ENCODE assay signal across 1 mouse cellular context in genomic region chr7:120861488-120862047, GRCm38 (mm10).
TF ChIP-seq lines count a peak whose summit lies in the region.

No protein-coding gene starts in this region.

TF ChIP-seq in MEL, 35 proteins besides CTCF, POLR2A, EP300 and RAD21 (continued from another document):
- TF ChIP-seq ZMIZ1 (IDR thresholded peaks at IDR 0.05; ENCODE audit: low read depth, low read length) (peak; percentile 68; the same call in 1 of the 2 replicates), NELFE (IDR thresholded peaks at IDR 0.05; ENCODE audit: low read depth, low read length) (peak; percentile 31; the same call in 1 of the 2 replicates), POLR2AphosphoS2 (IDR thresholded peaks at IDR 0.05; ENCODE audit: low read length) (no peak), MYB (IDR thresholded peaks at IDR 0.05; ENCODE audit: low read depth, low read length) (peak; percentile 9; the same call in 1 of the 2 replicates), TAL1 (IDR thresholded peaks at IDR 0.05; ENCODE audit: low read length) (0 out of 2 replicates have a peak, but pooled peaks have one; percentile 24), HCFC1 (IDR thresholded peaks at IDR 0.05; ENCODE audit: low read depth, low read length) (no peak), JUND (IDR thresholded peaks at IDR 0.05; ENCODE audit: low read depth, low read length) (no peak), GATA1 (IDR thresholded peaks at IDR 0.05; ENCODE audit: low read depth, low read length) (peak; percentile 58; the same call in 1 of the 2 replicates), ZKSCAN1 (IDR thresholded peaks at IDR 0.05; ENCODE audit: low read depth, low read length) (no peak), CHD1 (IDR thresholded peaks at IDR 0.05; ENCODE audit: low read depth, low read length) (0 out of 2 replicates have a peak, but pooled peaks have one; percentile 93), GABPA (IDR thresholded peaks at IDR 0.05; ENCODE audit: low read depth, low read length) (no peak), ZC3H11A (IDR thresholded peaks at IDR 0.05; ENCODE audit: low read depth, low read length) (no peak), ELF1 (IDR thresholded peaks at IDR 0.05; ENCODE audit: low read depth, low read length) (0 out of 2 replicates have a peak, but pooled peaks have one; percentile 7), ZNF384 (IDR thresholded peaks at IDR 0.05; ENCODE audit: low read depth, low read length) (no peak; the same call in 1 of the 2 replicates), MAZ (IDR thresholded peaks at IDR 0.05; ENCODE audit: low read depth, low read length) (no peak), TCF12 (IDR thresholded peaks at IDR 0.05; ENCODE audit: low read depth, low read length) (peak; percentile 59), NRF1 (IDR thresholded peaks at IDR 0.05; ENCODE audit: insufficient read depth, low read depth, low read length, poor library complexity, severe bottlenecking) (no peak), MYC (IDR thresholded peaks at IDR 0.05; ENCODE audit: low read depth, low read length) (0 out of 2 replicates have a peak, but pooled peaks have one; percentile 25), MAX (IDR thresholded peaks at IDR 0.05; ENCODE audit: low read length) (no peak), SMC3 (IDR thresholded peaks at IDR 0.05; ENCODE audit: low read depth, low read length) (no peak), POLR2AphosphoS5 (IDR thresholded peaks at IDR 0.05; ENCODE audit: borderline replicate concordance, low read depth, low read length) (no peak)
